Mouse (Mus musculus) megakaryocyte, embryonic 14.5 days (primary cell): ENCODE data around the gene Pigv.

ENCODE experiments used
- FLI1 ChIP-seq: IDR thresholded peaks from 2 replicates; pipeline ENCODE4 v1.6.1; 2012; ENCODE audit warnings: low read length, inconsistent platforms, mixed read lengths
- GATA1 ChIP-seq: IDR thresholded peaks from 3 replicates; pipeline ENCODE4 v1.6.1; 2012; ENCODE audit warnings: mixed read lengths, low read length, inconsistent platforms, borderline replicate concordance

GRCm38 (mm10) chr4:133613026-133613425 lies 59.4 kb downstream of the Pigv start:
- TF ChIP-seq GATA1 (no peak), FLI1 (no peak)
